Mouse (Mus musculus) cerebellum, postnatal 4 days (tissue): ENCODE results near the gene Vps35l.
A peak's percentile ranks its signal among the peaks of the same experiment; 100 is the strongest.

ENCODE experiments used
- DNase-seq, 2 experiments: peaks; one replicate each; pipeline ENCODE4 v3.0.0; 2022; ENCODE audit warnings: low spot score in 2 of 2, mixed read lengths in 1 of 2

Vps35l gene

DNA sequence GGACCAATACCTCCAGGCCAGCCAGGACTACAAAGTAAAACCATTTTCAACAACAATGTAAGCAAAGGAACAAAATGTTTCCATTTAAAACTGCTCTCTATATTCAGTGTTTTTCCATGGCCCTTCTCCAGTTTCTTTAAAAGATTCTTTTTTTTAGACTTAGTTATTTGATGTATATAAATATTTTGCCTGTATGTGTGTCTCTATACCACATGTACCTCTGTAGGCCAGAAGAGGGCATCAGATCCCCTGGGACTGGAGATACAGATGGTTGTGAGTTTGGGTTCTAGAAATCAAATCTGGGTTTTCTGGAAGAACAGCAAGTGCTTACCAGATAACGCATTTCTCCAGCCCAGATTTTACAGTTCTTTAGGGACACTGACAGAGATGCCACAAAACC lies 1.3 kb upstream of the Vps35l start:
- DNase-seq, result no peak

DNA sequence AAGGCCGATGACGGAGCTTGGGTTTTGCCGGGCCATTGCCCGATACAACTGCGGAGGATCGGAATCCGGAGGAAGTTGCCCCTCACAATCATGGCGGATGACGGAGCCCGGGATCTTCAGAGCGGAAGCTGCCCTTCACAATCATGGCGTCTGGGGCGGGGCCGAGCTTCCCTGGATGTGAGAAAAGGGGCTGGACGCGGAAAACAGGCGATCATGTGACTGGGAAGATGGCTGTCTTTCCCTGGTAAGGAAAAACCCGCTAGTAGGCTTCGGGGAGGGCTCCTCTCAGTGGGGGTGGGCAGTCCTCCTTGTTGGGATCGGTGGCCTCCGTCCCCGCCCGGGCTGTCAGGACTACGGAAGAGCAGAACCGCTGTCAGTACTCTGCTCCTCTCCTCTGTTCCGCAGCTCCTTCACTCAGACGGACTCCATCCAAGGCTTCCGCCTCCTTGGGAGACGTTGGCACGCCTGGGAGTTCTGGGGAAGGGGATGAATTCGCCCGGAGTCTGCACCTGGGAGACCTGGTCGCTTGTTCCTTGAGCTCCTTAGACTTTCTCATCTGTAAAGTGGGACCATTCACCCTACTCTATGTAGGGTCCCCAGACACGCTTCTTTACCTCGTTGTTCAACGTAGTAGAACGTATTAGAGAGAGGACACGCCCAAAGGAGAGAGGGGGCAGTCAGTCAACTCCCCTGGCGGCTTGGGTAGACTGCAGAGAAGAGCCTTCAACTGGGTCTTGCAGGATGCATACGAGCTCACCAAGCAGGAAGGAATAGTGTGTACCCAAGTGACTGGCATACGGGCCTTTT lies 709 bp downstream of the Vps35l start:
- DNase-seq, result peak; percentile 90 to 95

- DNase-seq, result no peak
These were observed 2.3 kb downstream of the Vps35l start for GRCm38 (mm10) chr7:118742278-118742677.

DNA sequence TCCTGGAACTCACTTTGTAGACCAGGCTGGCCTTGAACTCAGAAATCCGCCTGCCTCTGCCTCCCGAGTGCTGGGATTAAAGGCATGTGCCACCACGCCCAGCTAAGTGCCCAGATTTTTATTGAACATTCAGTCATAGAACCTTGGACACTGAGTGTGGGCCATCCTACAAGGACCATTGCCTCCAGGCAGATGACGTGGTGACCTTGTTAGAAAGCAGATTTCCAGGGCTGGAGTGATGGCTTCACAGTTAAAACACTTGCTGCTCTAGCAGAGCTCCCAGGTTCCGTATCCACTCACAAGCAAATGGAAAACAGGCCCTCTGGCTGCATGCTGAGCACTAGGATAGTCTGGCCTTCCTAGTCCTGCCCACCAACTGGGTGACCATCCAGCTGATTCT lies 4.7 kb downstream of the Vps35l start:
- no peak for DNase-seq

GRCm38 (mm10) chr7:118747891-118748672 lies 8.1 kb downstream of the Vps35l start:
- DNase-seq, result no peak

- DNase-seq, result no peak
These were observed 9.7 kb downstream of the Vps35l start for GRCm38 (mm10) chr7:118749706-118750105.

DNA sequence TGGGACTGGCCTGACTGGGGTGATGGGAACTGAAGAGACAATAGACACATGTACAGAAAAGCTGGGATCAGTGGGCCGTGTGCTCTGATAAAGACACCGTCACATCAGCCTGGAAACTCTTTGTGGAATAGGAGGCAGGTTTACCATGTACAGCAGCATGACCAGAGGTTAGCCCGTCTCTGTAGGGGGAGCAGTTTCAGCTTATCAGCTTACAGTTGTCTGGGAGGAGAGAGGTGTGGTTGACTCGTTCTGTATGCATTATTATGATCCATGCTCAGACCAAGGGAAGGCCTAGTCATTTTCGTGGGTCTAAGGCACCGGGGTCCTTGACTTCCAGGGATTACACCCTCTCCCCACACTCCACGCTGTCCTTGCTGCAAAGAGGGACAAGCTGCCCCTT lies 11.6 kb downstream of the Vps35l start:
- DNase-seq, result no peak

DNA sequence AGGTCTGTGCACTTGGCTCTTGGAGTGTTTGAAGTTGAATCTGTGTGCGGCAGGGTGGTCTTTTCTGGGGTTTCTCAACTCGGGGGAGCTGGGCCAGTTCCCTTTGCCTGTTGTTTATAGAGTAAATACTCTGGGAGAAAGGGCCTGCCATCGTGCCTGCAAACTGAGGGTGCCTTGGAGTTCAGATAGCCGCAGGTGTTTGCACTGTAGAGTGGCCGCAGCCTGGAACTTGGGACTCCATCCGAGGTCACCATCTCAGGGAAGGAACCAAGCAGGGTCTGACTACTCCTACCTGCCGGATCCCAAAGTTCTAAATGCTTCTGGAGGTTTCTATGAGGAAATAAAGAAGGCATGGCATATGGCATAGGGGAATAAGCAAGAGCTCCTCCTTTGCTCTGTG lies 15.7 kb downstream of the Vps35l start:
- no peak for DNase-seq

DNA sequence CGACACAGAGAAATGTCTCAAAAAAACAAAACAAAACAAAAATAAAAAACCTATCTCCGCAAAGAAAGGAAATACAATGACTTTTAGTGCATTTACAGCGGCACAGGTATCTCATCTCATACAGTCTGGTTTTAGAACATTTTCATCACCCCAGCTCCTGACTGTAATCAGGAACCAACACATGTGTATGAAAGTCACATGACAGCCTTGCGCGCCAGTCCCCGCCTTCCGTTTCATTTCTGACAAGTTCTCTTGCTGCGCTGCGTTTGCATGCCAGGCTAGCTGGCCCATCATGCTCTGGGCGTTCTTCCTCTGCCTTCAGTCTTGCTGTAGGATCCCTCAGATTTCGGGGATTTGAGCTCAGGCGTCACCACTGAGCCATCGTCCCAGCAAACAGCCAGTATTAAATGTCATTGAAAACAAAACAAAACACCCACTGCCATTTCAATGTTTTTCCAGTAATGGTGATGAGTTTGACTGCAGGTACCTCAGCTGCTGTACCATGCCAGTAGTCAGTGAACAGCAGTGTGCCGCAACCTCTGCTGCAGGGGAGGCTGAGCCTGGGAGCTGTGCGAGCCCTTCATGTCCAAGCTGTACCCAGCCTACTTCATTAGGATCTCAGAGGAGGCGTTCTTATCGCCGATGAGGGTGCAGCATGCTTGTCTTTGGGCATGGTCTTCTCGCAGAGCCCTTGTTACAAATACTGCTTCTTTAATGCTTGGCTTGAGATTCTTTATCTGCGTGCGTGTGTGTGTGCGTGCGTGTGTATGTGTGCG lies 16.7 kb downstream of the Vps35l start:
- no peak for DNase-seq

DNA sequence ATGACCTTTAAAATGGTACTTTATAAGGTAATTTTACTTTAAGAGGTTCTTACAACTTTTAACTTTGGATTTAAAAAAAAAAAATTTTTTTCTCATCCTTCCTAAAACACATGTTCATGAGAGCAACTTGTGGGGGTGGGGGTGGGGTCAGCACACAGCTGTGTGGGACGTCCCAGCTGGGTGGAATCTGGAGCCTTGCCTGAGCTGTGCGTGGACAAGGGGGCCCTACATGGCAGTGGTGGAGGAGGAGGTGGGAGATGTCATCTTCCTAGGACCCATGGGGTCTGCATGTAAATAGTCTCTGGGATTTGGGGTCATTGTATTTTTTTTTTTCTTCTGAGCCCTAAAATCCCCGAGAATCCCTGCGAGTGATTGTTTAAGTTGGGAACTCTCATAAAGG lies 18.3 kb downstream of the Vps35l start:
- DNase-seq, result no peak

DNA sequence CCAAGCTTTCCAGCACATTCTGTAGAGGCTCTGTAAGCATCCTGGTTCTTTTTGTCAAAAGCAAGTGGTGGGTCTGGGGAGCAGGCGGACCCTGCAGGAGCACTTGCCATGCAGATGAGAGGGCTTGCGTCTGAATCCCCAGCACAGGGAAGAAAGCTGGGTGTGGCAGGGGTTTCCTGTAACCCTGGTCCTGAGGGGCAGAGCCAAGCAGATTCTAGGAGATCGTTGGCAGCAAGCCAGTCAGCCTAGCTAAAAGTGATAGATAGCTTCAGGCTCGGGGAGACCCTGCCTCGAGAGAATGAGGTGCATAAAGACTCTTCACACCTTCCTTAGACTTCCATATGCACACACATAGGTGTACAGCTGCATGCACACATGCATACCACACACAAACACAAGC lies 19.3 kb downstream of the Vps35l start:
- no peak for DNase-seq

GRCm38 (mm10) chr7:118763939-118764338 lies 23.9 kb downstream of the Vps35l start:
- no peak for DNase-seq

DNA sequence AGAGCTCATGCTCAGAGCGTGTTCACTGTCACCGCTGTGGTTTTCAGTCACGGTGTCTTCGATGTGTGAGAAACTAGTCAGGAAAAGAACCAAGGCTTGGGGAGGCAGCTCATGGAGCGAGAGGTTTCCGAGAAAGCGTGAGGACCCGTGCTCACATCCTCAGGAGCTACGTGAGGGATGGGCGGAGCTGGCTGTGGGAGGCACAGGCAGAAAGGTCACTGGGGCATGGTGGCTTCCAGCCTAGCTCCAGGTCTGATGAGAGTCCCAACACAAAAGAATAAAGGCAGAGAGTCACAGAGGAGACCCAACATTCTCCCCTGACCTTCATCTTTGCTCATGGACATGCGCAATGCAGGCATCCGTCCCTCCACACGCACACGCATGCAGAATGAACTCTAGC lies 24.7 kb downstream of the Vps35l start:
- DNase-seq, result no peak

- no peak for DNase-seq
These were observed 25.6 kb downstream of the Vps35l start for GRCm38 (mm10) chr7:118765604-118766003.

DNA sequence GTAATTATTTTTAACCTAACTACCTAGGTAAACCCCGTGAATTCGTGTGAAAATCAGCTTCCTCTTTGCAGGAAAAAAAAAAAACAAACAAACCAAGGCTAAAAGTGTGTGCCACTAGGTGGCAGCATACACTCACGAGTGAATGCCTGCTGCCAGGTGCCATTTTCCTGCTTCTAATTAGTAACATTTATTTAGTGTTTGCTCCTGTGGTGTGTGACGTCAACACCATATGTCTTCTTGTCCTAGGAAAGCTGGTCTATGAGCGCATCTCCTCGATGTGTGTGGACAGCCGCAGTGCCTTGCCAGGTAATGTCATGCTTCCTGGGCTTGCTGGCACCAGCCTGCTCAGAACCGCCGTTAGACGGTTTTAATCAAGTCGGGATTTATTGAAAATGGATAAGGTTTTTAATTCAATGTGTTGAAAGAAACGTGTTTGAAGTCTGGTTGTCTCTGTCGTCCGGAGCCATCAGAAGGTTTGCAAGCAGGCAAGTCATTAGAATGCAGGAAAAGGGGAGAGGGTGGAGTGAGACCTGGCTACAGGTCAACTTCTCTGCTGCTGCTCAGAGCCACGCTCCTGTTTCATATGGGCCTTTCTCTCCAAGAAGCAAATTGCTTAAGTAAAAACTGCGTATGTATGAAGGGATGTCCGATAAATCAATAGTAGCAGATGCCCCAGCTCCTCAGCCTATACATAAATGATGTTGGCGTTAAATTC lies 26.2 kb downstream of the Vps35l start:
- peak in 1 of 2 experiments; percentile 69 for DNase-seq

DNA sequence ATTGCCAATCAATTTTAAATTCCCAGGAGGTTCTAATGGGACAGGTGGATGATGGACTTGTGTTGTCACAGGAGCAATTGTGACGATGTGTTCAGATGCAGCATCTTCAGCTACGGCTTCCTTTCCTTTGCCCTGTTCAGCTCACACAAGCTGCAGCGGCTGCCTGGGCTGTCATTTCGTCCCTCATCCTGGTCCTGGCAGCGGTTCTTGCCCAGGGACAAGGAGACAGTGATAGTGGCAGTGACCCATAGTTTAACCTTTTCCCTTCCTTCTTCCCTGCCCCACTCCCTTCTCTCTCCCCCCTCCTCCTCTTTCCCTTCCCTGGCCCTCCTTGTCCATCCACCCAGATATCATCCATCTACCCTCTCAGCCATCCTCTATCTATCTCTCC lies 26.8 kb downstream of the Vps35l start:
- no peak for DNase-seq

DNA sequence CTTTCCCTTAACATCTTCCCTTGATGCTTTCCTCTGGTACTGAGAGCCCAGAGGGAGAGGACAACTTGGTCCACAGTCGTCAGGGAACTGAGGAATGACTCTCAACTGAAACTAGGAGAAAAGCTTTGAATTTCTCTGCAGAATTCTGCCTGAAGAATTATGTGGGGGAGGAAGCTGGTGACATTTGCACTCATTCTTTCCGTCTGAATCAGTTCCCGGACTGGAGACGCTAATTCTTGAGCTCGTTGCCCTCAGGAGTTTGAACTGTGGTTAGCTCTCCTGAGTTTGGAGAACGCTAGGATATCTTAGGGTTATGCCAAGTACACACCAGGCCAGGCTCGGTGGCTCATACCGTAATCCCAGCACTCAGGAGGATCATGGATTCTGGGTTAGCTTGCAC lies 29.2 kb downstream of the Vps35l start:
- no peak for DNase-seq

- DNase-seq, result no peak
These were observed 29.6 kb downstream of the Vps35l start for GRCm38 (mm10) chr7:118769655-118770054.

GRCm38 (mm10) chr7:118773027-118773426 lies 33.0 kb downstream of the Vps35l start:
- DNase-seq, result no peak

GRCm38 (mm10) chr7:118775991-118776390 lies 36.0 kb downstream of the Vps35l start:
- DNase-seq, result no peak

DNA sequence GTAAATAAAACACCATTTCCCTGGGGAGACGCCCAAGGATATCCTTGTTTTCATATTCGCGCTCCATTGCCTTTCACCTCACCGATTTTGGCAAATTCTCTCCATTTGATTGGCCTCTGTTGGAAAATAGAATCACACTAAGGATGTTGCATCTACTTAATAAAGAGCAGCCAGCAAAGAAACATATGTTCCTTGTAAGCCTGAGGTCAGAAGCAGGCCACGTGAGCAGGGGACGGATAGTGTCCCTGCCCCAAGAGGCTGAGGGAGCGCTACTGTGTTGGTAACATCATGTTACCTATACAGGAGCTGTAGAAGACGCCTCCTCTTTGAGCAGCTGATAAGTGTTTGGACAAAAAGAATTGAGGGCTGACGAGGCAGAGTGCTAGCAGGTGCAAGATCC lies 36.5 kb downstream of the Vps35l start:
- no peak for DNase-seq
